Mouse (Mus musculus) heart, embryonic 10.5 days (tissue): Measurements from ENCODE around the gene Prl2a1. TPM values are rescaled to one million over a fixed set of nuclear protein-coding genes. Genes with fewer than 3 reads are reported as not detected.
"Not testable (repeated sequence)": the region's sequence is repeated elsewhere in the genome, so short reads cannot be mapped to it uniquely, and the experiment has no call there.

ENCODE experiments used
- DNase-seq: peaks from one replicate; pipeline ENCODE4 v3.0.0-alpha.2; 2017; ENCODE audit warnings: low spot score
- H3K27ac ChIP-seq: fragments of 300-500 bp; sonication (generic); 2 replicates; pipeline ENCODE4 v1.5.1; 2016; ENCODE audit warnings: mild to moderate bottlenecking
- H3K27me3 ChIP-seq: fragments of 300-500 bp; sonication (generic); 2 replicates; pipeline ENCODE4 v1.6.1; 2016; ENCODE audit warnings: mild to moderate bottlenecking; ENCODE audit not compliant: poor library complexity, insufficient read depth, severe bottlenecking
- H3K36me3 ChIP-seq: fragments of 300-500 bp; sonication (generic); 2 replicates; pipeline ENCODE4 v1.6.1; 2016; ENCODE audit warnings: mild to moderate bottlenecking, moderate library complexity
- H3K4me1 ChIP-seq: fragments of 300-500 bp; sonication (generic); 2 replicates; pipeline ENCODE4 v1.6.1; 2016; ENCODE audit warnings: mild to moderate bottlenecking
- H3K4me3 ChIP-seq: fragments of 300-500 bp; sonication (generic); 2 replicates; pipeline ENCODE4 v1.5.1; 2016; ENCODE audit warnings: mild to moderate bottlenecking, moderate library complexity
- H3K9me3 ChIP-seq: fragments of 300-500 bp; sonication (generic); 2 replicates; pipeline ENCODE4 v1.6.1; 2016; ENCODE audit warnings: mild to moderate bottlenecking, moderate library complexity
- WGBS: fragments of 180-500 bp; shearing (Covaris S2); methylation state at CpG from one replicate; pipeline ENCODE4 v1.1.7; 2016; 5-methylcytosine and 5-hydroxymethylcytosine counted together
- polyA plus RNA-seq: library from polyadenylated mRNA; unstranded; fragments of >200 nt; fragmentation: Nextera tagmentation; extraction: Ambion mirVana; gene quantifications from 2 replicates; pipeline ENCODE4 v1.2.1, GENCODE M21; 2016

Prl2a1 gene
- 0.15 TPM in 1 of 2 replicates, not detected in the other for polyA plus RNA-seq

- 71% methylated on average over 1 of the region's 1 CpGs for WGBS
- Histone ChIP-seq H3K27me3 (no peaks in the 10 kb centered on the region), H3K9me3 (no peaks in the 10 kb centered on the region), H3K36me3 (no peaks in the 10 kb centered on the region), H3K27ac (no peak within 1 kb of the TSS), H3K4me1 (no peaks in the 10 kb centered on the region), H3K4me3 (no peak within 1 kb of the TSS)
- no peak for DNase-seq
These were observed at the start of gene Prl2a1 for GRCm38 (mm10) chr13:27801354-27801753. Gene Prl2a1, plus strand, starts transcription at chr13:27801654.

DNA sequence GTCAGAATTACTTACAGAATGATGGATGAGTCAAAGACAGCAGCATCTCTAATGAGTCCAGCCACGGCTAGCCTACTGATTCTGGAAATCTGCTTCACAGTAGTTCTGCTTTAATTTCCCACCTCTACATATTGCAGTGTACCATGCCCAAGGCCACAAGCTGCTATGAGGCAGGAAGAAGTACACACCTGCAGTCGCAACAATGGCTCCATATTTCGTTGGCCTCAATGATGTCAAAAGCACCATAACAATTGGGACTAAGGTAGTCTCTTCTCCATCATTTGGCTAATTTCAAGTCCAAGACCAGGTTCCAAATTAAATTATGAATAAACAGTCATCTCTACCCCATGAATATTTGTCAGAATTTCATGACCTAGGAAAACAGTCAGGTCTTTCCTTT is 20.8 kb upstream of the Prl2a1 start, which contains the start of gene Prl7c1:
TSS of gene Prl7c1 (minus strand) at position 101 of the 400 bp plus-strand sequence.
- H3K4me1 ChIP-seq, H3K9me3 ChIP-seq, H3K27ac ChIP-seq, H3K4me3 ChIP-seq, DNase-seq, H3K27me3 ChIP-seq, H3K36me3 ChIP-seq: not testable (repeated sequence)
- WGBS = 84% methylated on average over 3 of the region's 3 CpGs

DNA sequence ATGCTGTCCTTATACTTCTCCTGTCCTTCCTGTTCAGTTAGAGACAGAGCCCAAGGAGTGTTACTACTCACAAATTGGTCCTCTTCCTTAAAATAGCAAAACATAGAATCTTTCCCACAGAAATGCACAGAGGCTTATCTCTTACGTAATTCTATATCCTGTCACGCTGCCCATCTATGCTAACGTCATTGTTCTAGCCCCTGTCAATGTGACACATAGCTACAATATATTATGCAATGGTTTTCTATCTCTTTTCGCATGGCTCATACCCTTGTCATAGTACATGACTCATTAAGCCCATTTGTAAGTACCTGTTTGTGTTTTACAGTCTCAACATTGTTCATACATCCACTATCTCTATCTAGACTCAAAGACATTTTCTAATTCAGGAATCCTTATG is 2.2 kb upstream of the Prl2a1 start:
- no peak for DNase-seq
- 70% methylated on average over 4 of the region's 4 CpGs for WGBS
- no peaks in the 10 kb centered on the region for H3K4me1 ChIP-seq
- H3K9me3 ChIP-seq = no peaks in the 10 kb centered on the region
- no peaks in the 10 kb centered on the region for H3K36me3 ChIP-seq
- H3K27ac ChIP-seq = no peak overlapping the region
- H3K4me3 ChIP-seq = no peak overlapping the region
- H3K27me3 ChIP-seq = no peaks in the 10 kb centered on the region

DNA sequence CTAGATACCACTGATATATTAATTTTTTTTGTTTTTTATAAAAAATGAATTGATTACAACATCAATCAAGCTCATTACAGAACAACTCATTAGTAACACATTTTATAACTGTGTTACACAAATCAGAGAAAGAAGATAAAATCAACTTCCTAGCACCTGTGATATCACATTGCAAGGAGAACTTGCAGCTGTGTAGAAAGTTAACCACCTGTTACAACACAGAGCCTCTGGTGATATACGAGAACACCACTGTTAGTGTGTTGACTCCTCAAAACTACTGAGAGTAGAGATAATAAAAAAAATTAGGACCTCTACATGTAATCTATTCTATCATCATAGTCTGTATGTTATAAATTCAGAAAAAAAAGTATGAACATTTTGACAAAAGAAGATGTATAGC is 1.3 kb downstream of the Prl2a1 start:
- Histone ChIP-seq H3K4me3 (no peak overlapping the region), H3K27me3 (no peaks in the 10 kb centered on the region), H3K27ac (no peak overlapping the region), H3K9me3 (no peaks in the 10 kb centered on the region), H3K4me1 (no peaks in the 10 kb centered on the region), H3K36me3 (no peaks in the 10 kb centered on the region)
- DNase-seq = no peak
- 69% methylated on average over 1 of the region's 1 CpGs for WGBS

GRCm38 (mm10) chr13:27849042-27849441 is 47.6 kb downstream of the Prl2a1 start, which contains the start of gene Prl2c1:
Gene Prl2c1, plus strand, starts transcription at chr13:27849342.
- H3K4me3 ChIP-seq = no peak within 1 kb of the TSS
- 83% methylated on average over 3 of the region's 3 CpGs for WGBS

More at GRCm38 (mm10) chr13:27849042-27849441, 47.6 kb downstream of the Prl2a1 start, which contains the start of gene Prl2c1:
- Histone ChIP-seq H3K9me3 (no peaks in the 10 kb centered on the region), H3K27me3 (no peaks in the 10 kb centered on the region), H3K4me1 (no peaks in the 10 kb centered on the region), H3K36me3 (no peaks in the 10 kb centered on the region), H3K27ac (no peak within 1 kb of the TSS)
- DNase-seq = no peak

Other genes with a start within 250 kb of the Prl2a1 start
- gene Prl8a9, start 237.0 kb upstream of the Prl2a1 start, polyA plus RNA-seq = not detected in 2 replicates
- gene Prl8a1, start 219.5 kb upstream of the Prl2a1 start, polyA plus RNA-seq = not detected in 2 replicates
- not detected in 2 replicates for gene Prl7b1, start 191.1 kb upstream of the Prl2a1 start, polyA plus RNA-seq
- gene Prl7a1, start 159.2 kb upstream of the Prl2a1 start, polyA plus RNA-seq = not detected in 2 replicates
- not detected in 2 replicates for gene Prl7a2, start 133.6 kb upstream of the Prl2a1 start, polyA plus RNA-seq
- gene Prl7d1, start 84.9 kb upstream of the Prl2a1 start, polyA plus RNA-seq = not detected in 2 replicates
- gene Prl7c1, start 20.9 kb upstream of the Prl2a1 start, polyA plus RNA-seq = not detected in 2 replicates
- gene Prl2c1, start 47.7 kb downstream of the Prl2a1 start, polyA plus RNA-seq = not detected in 2 replicates
- gene Prl4a1, start 214.6 kb downstream of the Prl2a1 start, polyA plus RNA-seq = 0.15 TPM in 1 of 2 replicates, not detected in the other